Mouse (Mus musculus): ENCODE results near the gene Pias1. TPM values are rescaled to one million over a fixed set of nuclear protein-coding genes. Genes with fewer than 3 reads are reported as not detected.
"Not testable (repeated sequence)": the region's sequence is repeated elsewhere in the genome, so short reads cannot be mapped to it uniquely, and the experiment has no call there.

Gene Pias1
- polyA plus RNA-seq, 1 experiment from 2014 or later = 56.5 TPM

- H3K27ac ChIP-seq (replicated peaks; ENCODE audit: low read depth, low read length) = no peak overlapping the region
- H3K36me3 ChIP-seq (ENCODE audit: control insufficient read depth, insufficient read depth, low read length) = 0 out of 2 replicates have a peak, but pooled peaks cover 3% of the 10 kb centered on the region
- H3K9me3 ChIP-seq (ENCODE audit: control insufficient read depth, low read length) = no peaks in the 10 kb centered on the region
- no peaks in the 10 kb centered on the region for H3K4me1 ChIP-seq (ENCODE audit: control insufficient read depth, insufficient read depth, low read length)
- H3K4me2 ChIP-seq (ENCODE audit: low read depth, severe bottlenecking) = no peak overlapping the region
- no peak overlapping the region for H3K9ac ChIP-seq (ENCODE audit: low read length)
- DNase-seq (ENCODE audit: low spot score) (no peak), ATAC-seq (ENCODE audit: insufficient number of reproducible peaks, low FRiP score, low TSS enrichment, low read depth) (no peak)
- WGBS = 94% methylated on average over 2 of the region's 2 CpGs
- H3K4me3 ChIP-seq (ENCODE audit: low read depth, low read length) = no peak overlapping the region
- no peaks in the 10 kb centered on the region for H3K27me3 ChIP-seq (ENCODE audit: control insufficient read depth, insufficient read depth, low read length)
These were observed 86.0 kb downstream of the Pias1 start for GRCm38 (mm10) chr9:62901736-62902135.

- Histone ChIP-seq H3K27ac (replicated peaks; ENCODE audit: low read depth, low read length) (no peak overlapping the region), H3K36me3 (ENCODE audit: control insufficient read depth, insufficient read depth, low read length) (peaks cover 13% of the 10 kb centered on the region), H3K9ac (ENCODE audit: low read length) (no peak overlapping the region), H3K27me3 (ENCODE audit: control insufficient read depth, insufficient read depth, low read length) (no peaks in the 10 kb centered on the region), H3K4me3 (ENCODE audit: low read depth, low read length) (no peak overlapping the region), H3K4me2 (ENCODE audit: low read depth, severe bottlenecking) (no peak overlapping the region), H3K4me1 (ENCODE audit: control insufficient read depth, insufficient read depth, low read length) (no peaks in the 10 kb centered on the region), H3K9me3 (ENCODE audit: control insufficient read depth, low read length) (no peaks in the 10 kb centered on the region)
- DNase-seq (ENCODE audit: low spot score) (no peak), ATAC-seq (ENCODE audit: insufficient number of reproducible peaks, low FRiP score, low TSS enrichment, low read depth) (no peak)
- WGBS = 81% methylated on average over 1 of the region's 1 CpGs
These were observed 93.2 kb downstream of the Pias1 start for GRCm38 (mm10) chr9:62894486-62894885.

GRCm38 (mm10) chr9:62881871-62882270 lies 105.9 kb downstream of the Pias1 start:
- DNase-seq (ENCODE audit: low spot score) (no peak), ATAC-seq (ENCODE audit: insufficient number of reproducible peaks, low FRiP score, low TSS enrichment, low read depth) (no peak)
- no peak overlapping the region for H3K4me3 ChIP-seq (ENCODE audit: low read depth, low read length)

GRCm38 (mm10) chr9:62877825-62878224 lies 109.9 kb downstream of the Pias1 start:
- H3K27me3 ChIP-seq (ENCODE audit: control insufficient read depth, insufficient read depth, low read length) = no peaks in the 10 kb centered on the region
- no peak overlapping the region for H3K4me3 ChIP-seq (ENCODE audit: low read depth, low read length)
- DNase-seq (ENCODE audit: low spot score) (no peak), ATAC-seq (ENCODE audit: insufficient number of reproducible peaks, low FRiP score, low TSS enrichment, low read depth) (no peak)
- no peak overlapping the region for H3K27ac ChIP-seq (replicated peaks; ENCODE audit: low read depth, low read length)
- H3K36me3 ChIP-seq (ENCODE audit: control insufficient read depth, insufficient read depth, low read length) = 0 out of 2 replicates have a peak, but pooled peaks cover 3% of the 10 kb centered on the region
- no peaks in the 10 kb centered on the region for H3K4me1 ChIP-seq (ENCODE audit: control insufficient read depth, insufficient read depth, low read length)
- 80% methylated on average over 2 of the region's 2 CpGs for WGBS
- H3K9me3 ChIP-seq (ENCODE audit: control insufficient read depth, low read length) = no peaks in the 10 kb centered on the region
- H3K9ac ChIP-seq (ENCODE audit: low read length) = no peak overlapping the region
- no peak overlapping the region for H3K4me2 ChIP-seq (ENCODE audit: low read depth, severe bottlenecking)

More at GRCm38 (mm10) chr9:62881871-62882270, 105.9 kb downstream of the Pias1 start:
- H3K4me2 ChIP-seq (ENCODE audit: low read depth, severe bottlenecking) = no peak overlapping the region
- no peak overlapping the region for H3K27ac ChIP-seq (replicated peaks; ENCODE audit: low read depth, low read length)
- no peak overlapping the region for H3K9ac ChIP-seq (ENCODE audit: low read length)
- no peaks in the 10 kb centered on the region for H3K4me1 ChIP-seq (ENCODE audit: control insufficient read depth, insufficient read depth, low read length)
- 81% methylated on average over 12 of the region's 12 CpGs for WGBS
- H3K36me3 ChIP-seq (ENCODE audit: control insufficient read depth, insufficient read depth, low read length) = peaks cover 3% of the 10 kb centered on the region; the same call in 1 of the 2 replicates
- no peaks in the 10 kb centered on the region for H3K9me3 ChIP-seq (ENCODE audit: control insufficient read depth, low read length)
- H3K27me3 ChIP-seq (ENCODE audit: control insufficient read depth, insufficient read depth, low read length) = no peaks in the 10 kb centered on the region

- ATAC-seq (ENCODE audit: insufficient number of reproducible peaks, low FRiP score, low TSS enrichment, low read depth) (no peak), DNase-seq (ENCODE audit: low spot score) (no peak)
- Histone ChIP-seq H3K4me1 (ENCODE audit: control insufficient read depth, insufficient read depth, low read length) (no peaks in the 10 kb centered on the region), H3K4me2 (ENCODE audit: low read depth, severe bottlenecking) (no peak overlapping the region), H3K36me3 (ENCODE audit: control insufficient read depth, insufficient read depth, low read length) (0 out of 2 replicates have a peak, but pooled peaks cover 3% of the 10 kb centered on the region), H3K4me3 (ENCODE audit: low read depth, low read length) (no peak overlapping the region), H3K9me3 (ENCODE audit: control insufficient read depth, low read length) (no peaks in the 10 kb centered on the region), H3K27me3 (ENCODE audit: control insufficient read depth, insufficient read depth, low read length) (no peaks in the 10 kb centered on the region), H3K27ac (replicated peaks; ENCODE audit: low read depth, low read length) (no peak overlapping the region), H3K9ac (ENCODE audit: low read length) (no peak overlapping the region)
- 91% methylated on average over 7 of the region's 7 CpGs for WGBS
These were observed 110.6 kb downstream of the Pias1 start for GRCm38 (mm10) chr9:62876966-62877616.

GRCm38 (mm10) chr9:62870728-62871127 lies 117.0 kb downstream of the Pias1 start:
- no peak overlapping the region for H3K27ac ChIP-seq (replicated peaks; ENCODE audit: low read depth, low read length)
- ATAC-seq (ENCODE audit: insufficient number of reproducible peaks, low FRiP score, low TSS enrichment, low read depth) = no peak
- no peak overlapping the region for H3K4me3 ChIP-seq (ENCODE audit: low read depth, low read length)
- no peaks in the 10 kb centered on the region for H3K9me3 ChIP-seq (ENCODE audit: control insufficient read depth, low read length)
- no peaks in the 10 kb centered on the region for H3K4me1 ChIP-seq (ENCODE audit: control insufficient read depth, insufficient read depth, low read length)
- H3K27me3 ChIP-seq (ENCODE audit: control insufficient read depth, insufficient read depth, low read length) = no peaks in the 10 kb centered on the region
- DNase-seq (ENCODE audit: low spot score) = peak; percentile 17
- no peak overlapping the region for H3K9ac ChIP-seq (ENCODE audit: low read length)
- no peaks in the 10 kb centered on the region for H3K36me3 ChIP-seq (ENCODE audit: control insufficient read depth, insufficient read depth, low read length)
- H3K4me2 ChIP-seq (ENCODE audit: low read depth, severe bottlenecking) = no peak overlapping the region

GRCm38 (mm10) chr9:62869236-62869635 lies 118.5 kb downstream of the Pias1 start:
- H3K4me1 ChIP-seq (ENCODE audit: control insufficient read depth, insufficient read depth, low read length); H3K9ac ChIP-seq (ENCODE audit: low read length); H3K27ac ChIP-seq (replicated peaks; ENCODE audit: low read depth, low read length); H3K36me3 ChIP-seq (ENCODE audit: control insufficient read depth, insufficient read depth, low read length); DNase-seq (ENCODE audit: low spot score); H3K9me3 ChIP-seq (ENCODE audit: control insufficient read depth, low read length); H3K4me2 ChIP-seq (ENCODE audit: low read depth, severe bottlenecking); H3K4me3 ChIP-seq (ENCODE audit: low read depth, low read length); H3K27me3 ChIP-seq (ENCODE audit: control insufficient read depth, insufficient read depth, low read length); ATAC-seq (ENCODE audit: insufficient number of reproducible peaks, low FRiP score, low TSS enrichment, low read depth): not testable (repeated sequence)
- WGBS = 93% methylated on average over 4 of the region's 4 CpGs

- H3K4me1 ChIP-seq (ENCODE audit: control insufficient read depth, insufficient read depth, low read length) = peaks cover 30% of the 10 kb centered on the region
- ATAC-seq (ENCODE audit: insufficient number of reproducible peaks, low FRiP score, low TSS enrichment, low read depth) = no peak
These were observed 126.9 kb downstream of the Pias1 start for GRCm38 (mm10) chr9:62860866-62861265.

GRCm38 (mm10) chr9:62860102-62860501 lies 127.6 kb downstream of the Pias1 start:
- WGBS = 41% methylated on average over 6 of the region's 7 CpGs
- H3K4me3 ChIP-seq (ENCODE audit: low read depth, low read length); H3K36me3 ChIP-seq (ENCODE audit: control insufficient read depth, insufficient read depth, low read length); DNase-seq (ENCODE audit: low spot score); H3K27ac ChIP-seq (replicated peaks; ENCODE audit: low read depth, low read length); H3K27me3 ChIP-seq (ENCODE audit: control insufficient read depth, insufficient read depth, low read length); H3K9me3 ChIP-seq (ENCODE audit: control insufficient read depth, low read length); H3K4me2 ChIP-seq (ENCODE audit: low read depth, severe bottlenecking); ATAC-seq (ENCODE audit: insufficient number of reproducible peaks, low FRiP score, low TSS enrichment, low read depth); H3K9ac ChIP-seq (ENCODE audit: low read length): not testable (repeated sequence)
- H3K4me1 ChIP-seq (ENCODE audit: control insufficient read depth, insufficient read depth, low read length) = peaks cover 30% of the 10 kb centered on the region

More at GRCm38 (mm10) chr9:62860866-62861265, 126.9 kb downstream of the Pias1 start:
- Histone ChIP-seq H3K4me2 (ENCODE audit: low read depth, severe bottlenecking) (no peak overlapping the region), H3K4me3 (ENCODE audit: low read depth, low read length) (no peak overlapping the region), H3K9me3 (ENCODE audit: control insufficient read depth, low read length) (no peaks in the 10 kb centered on the region), H3K9ac (ENCODE audit: low read length) (no peak overlapping the region), H3K27ac (replicated peaks; ENCODE audit: low read depth, low read length) (no peak overlapping the region), H3K36me3 (ENCODE audit: control insufficient read depth, insufficient read depth, low read length) (no peaks in the 10 kb centered on the region), H3K27me3 (ENCODE audit: control insufficient read depth, insufficient read depth, low read length) (no peaks in the 10 kb centered on the region)
- WGBS = 66% methylated on average over 4 of the region's 4 CpGs
- DNase-seq (ENCODE audit: low spot score) = no peak

Data from limb, embryonic 11.5 days (tissue).